Comparison of ENCODE assay signal across 9 mouse cellular contexts in the genomic region with DNA sequence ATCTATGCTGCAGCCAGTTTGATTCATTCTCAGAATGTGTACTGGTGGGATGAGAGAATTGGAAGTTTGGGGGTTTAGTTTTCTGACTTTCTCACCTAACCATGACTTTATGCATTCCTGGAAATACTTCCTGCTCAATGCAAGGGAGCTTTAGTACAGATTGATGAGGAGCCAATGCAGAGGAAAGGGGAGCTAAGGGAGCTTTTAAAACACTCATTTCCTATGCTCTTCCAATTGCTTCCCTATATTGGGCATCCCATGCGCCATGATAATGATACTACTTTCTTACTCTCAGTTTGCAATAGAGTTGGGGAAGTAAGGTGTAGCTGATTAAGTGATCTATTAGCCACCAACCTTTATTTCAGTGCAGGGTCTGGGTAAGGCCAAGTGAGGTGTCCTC. TPM values are rescaled to one million over a fixed set of nuclear protein-coding genes. Genes with fewer than 3 reads are reported as not detected.
DNase-seq lines count a peak whose midpoint lies in the region; ATAC-seq and TF ChIP-seq lines count a peak whose summit lies in the region.
"Had no signal": no experiment of that assay in that cellular context is flagged by ENCODE, and none has a peak within 500 bp of the region (broad histone marks: within the 10 kb centered on the region; RNA-seq: fewer than 3 reads in every experiment).

No protein-coding gene starts in this region.

- peak overlapping the region; percentile 79 for H3K4me3 ChIP-seq in heart, embryonic 10.5 days
- H3K4me3 ChIP-seq in C2C12 (ENCODE audit: insufficient read depth, poor library complexity, severe bottlenecking) = peak overlapping the region; percentile 32
- peak overlapping the region; percentile 77 for H3K4me3 ChIP-seq in forebrain, embryonic 15.5 days
- H3K4me3 ChIP-seq in liver, embryonic 13.5 days (replicated peaks) = peak overlapping the region; percentile 55

- no peaks in the 10 kb centered on the region for H3K27me3 ChIP-seq in heart, embryonic 10.5 days (ENCODE audit: insufficient read depth, poor library complexity, severe bottlenecking)
- H3K27me3 ChIP-seq in C2C12 (ENCODE audit: control insufficient read depth, insufficient read depth, insufficient read length) = no peaks in the 10 kb centered on the region
- H3K27me3 ChIP-seq in forebrain, embryonic 15.5 days = no peaks in the 10 kb centered on the region
- H3K27me3 ChIP-seq in liver, embryonic 13.5 days = no peaks in the 10 kb centered on the region

- H3K4me2 ChIP-seq in forebrain, embryonic 15.5 days (replicated peaks) = peak overlapping the region; percentile 90
- peak overlapping the region; percentile 58 for H3K4me2 ChIP-seq in liver, embryonic 13.5 days

- H3K36me3 ChIP-seq in heart, embryonic 10.5 days = no peaks in the 10 kb centered on the region
- H3K36me3 ChIP-seq in C2C12 (ENCODE audit: control insufficient read depth, insufficient read depth) = no peaks in the 10 kb centered on the region
- no peaks in the 10 kb centered on the region for H3K36me3 ChIP-seq in forebrain, embryonic 15.5 days
- no peaks in the 10 kb centered on the region for H3K36me3 ChIP-seq in liver, embryonic 13.5 days

- H3K79me2 ChIP-seq in C2C12 (ENCODE audit: control insufficient read depth, insufficient read depth) = no peaks in the 10 kb centered on the region

- no peak for TF ChIP-seq CTCF in C2C12 (IDR thresholded peaks at IDR 0.05; ENCODE audit: control insufficient read depth, insufficient read depth, insufficient read length)

- H3K79me3 ChIP-seq in C2C12 (ENCODE audit: low read depth) = no peaks in the 10 kb centered on the region

- intact Hi-C loops in heart, postnatal 10 days (cut with DNase I) = no loop called here

- peak overlapping the region; percentile 87 for H3K27ac ChIP-seq in heart, embryonic 10.5 days
- no peak overlapping the region for H3K27ac ChIP-seq in forebrain, embryonic 15.5 days (replicated peaks)
- H3K27ac ChIP-seq in liver, embryonic 13.5 days = no peak overlapping the region

- no peaks in the 10 kb centered on the region for H3K9me3 ChIP-seq in heart, embryonic 10.5 days
- H3K9me3 ChIP-seq in forebrain, embryonic 15.5 days = no peaks in the 10 kb centered on the region
- H3K9me3 ChIP-seq in liver, embryonic 13.5 days (replicated peaks) = no peaks in the 10 kb centered on the region

- ATAC-seq in forebrain, embryonic 15.5 days (replicated peaks) = peak; percentile 26; the same call in 1 of the 2 replicates
- ATAC-seq in liver, embryonic 13.5 days (ENCODE audit: low read depth) = no peak

- H3K4me1 ChIP-seq in heart, embryonic 10.5 days = no peaks in the 10 kb centered on the region
- H3K4me1 ChIP-seq in forebrain, embryonic 15.5 days = peaks cover 7% of the 10 kb centered on the region; the same call in 1 of the 2 replicates
- no peaks in the 10 kb centered on the region for H3K4me1 ChIP-seq in liver, embryonic 13.5 days (replicated peaks)

- peak overlapping the region; percentile 76 for H3K9ac ChIP-seq in forebrain, embryonic 15.5 days (replicated peaks)
- H3K9ac ChIP-seq in liver, embryonic 13.5 days = no peak overlapping the region

- 61% methylated on average over 1 of the region's 1 CpGs for WGBS in heart, embryonic 10.5 days
- 72% methylated on average over 1 of the region's 1 CpGs for WGBS in forebrain, embryonic 15.5 days
- WGBS in liver, embryonic 13.5 days (ENCODE audit: insufficient replicate concordance) = 58% methylated on average over 1 of the region's 1 CpGs

- H3ac ChIP-seq in C2C12 (ENCODE audit: control insufficient read depth, insufficient read length, low read depth) = peak overlapping the region; percentile 61

- DNase-seq in heart, embryonic 10.5 days (ENCODE audit: low spot score) = no peak
- no peak for DNase-seq in heart, postnatal 10 days
- DNase-seq in liver, embryonic 13.5 days = no peak
- no peak for DNase-seq in Muller cell, postnatal 12 days (ENCODE audit: inconsistent ontology term)
- no peak for DNase-seq in urinary bladder, postnatal 4 days (ENCODE audit: low spot score in 2 of 2)
- no peak for DNase-seq in frontal cortex, postnatal 36 days (ENCODE audit: low spot score in 2 of 2)

TF ChIP-seq in C2C12, 6 proteins besides CTCF, POLR2A, EP300 and RAD21:
- no peak for TF ChIP-seq MAX (IDR thresholded peaks at IDR 0.05)

RNA-seq across cellular contexts. Expression of a gene that starts 1.0 kb away (rescaled TPM):
- polyA plus RNA-seq in heart, embryonic 10.5 days (2016; fragmentation: Nextera tagmentation; extraction: Ambion mirVana) = 3.5 and 3.6 TPM in 2 replicates
- total RNA-seq in heart, postnatal 10 days (2021) = 1 to 10 TPM; 2.0 to 2.3 TPM
- polyA plus RNA-seq in C2C12 (2012; fragmentation: generic; extraction: Trizol) = 0.99 TPM
- 1.3 and 1.8 TPM in 2 replicates for polyA plus RNA-seq in forebrain, embryonic 15.5 days (2015; fragmentation: Nextera tagmentation; extraction: Ambion mirVana)
- 0.16 and 0.36 TPM in 2 replicates for polyA plus RNA-seq in liver, embryonic 13.5 days (2015; fragmentation: Nextera tagmentation; extraction: Ambion mirVana)
- total RNA-seq: granulocyte monocyte progenitor cell, adult 5-6 weeks had no signal
